Mouse (Mus musculus) MEL (cell line): ENCODE results near the gene Aldh3b2. TPM values are rescaled to one million over a fixed set of nuclear protein-coding genes. Genes with fewer than 3 reads are reported as not detected.

ENCODE experiments used
- DNase-seq: peaks from one replicate; pipeline ENCODE4 v3.0.0; 2011; ENCODE audit warnings: low read depth, low spot score
- H3K27ac ChIP-seq: 2 replicates; pipeline ENCODE4 v1.5.1; 2012; ENCODE audit warnings: low read depth, mild to moderate bottlenecking, control low read depth, low read length, moderate library complexity; ENCODE audit not compliant: control insufficient read depth
- H3K27me3 ChIP-seq, 2 experiments: fragments of 150-350 bp in 1 of 2; sonication (generic) in 1 of 2; 2 replicates each; pipeline ENCODE4 v1.6.1; 2012; ENCODE audit warnings: low read length in 2 of 2, mild to moderate bottlenecking in 2 of 2, improper control_type of control experiment in 1 of 2, moderate library complexity in 1 of 2; ENCODE audit not compliant: insufficient read depth in 2 of 2, control insufficient read depth in 1 of 2
- H3K36me3 ChIP-seq, 2 experiments: 2 replicates each; pipeline ENCODE4 v1.6.1; 2012 to 2014; ENCODE audit warnings: low read length in 2 of 2, improper control_type of control experiment in 1 of 2, inconsistent platforms in 1 of 2, mild to moderate bottlenecking in 1 of 2; ENCODE audit not compliant: insufficient read depth in 2 of 2, control insufficient read depth in 1 of 2
- H3K4me1 ChIP-seq, 2 experiments: fragments of 150-350 bp in 1 of 2; sonication (generic) in 1 of 2; 2 replicates each; pipeline ENCODE4 v1.6.1; 2012; ENCODE audit warnings: low read length in 2 of 2, improper control_type of control experiment in 1 of 2, mild to moderate bottlenecking in 1 of 2; ENCODE audit not compliant: insufficient read depth in 2 of 2, control insufficient read depth in 1 of 2
- H3K4me3 ChIP-seq, 2 experiments: fragments of 150-350 bp in 1 of 2; sonication (generic) in 1 of 2; 2 replicates each; pipeline ENCODE4 v1.5.1; 2012; ENCODE audit warnings: low read depth in 2 of 2, low read length in 2 of 2, mild to moderate bottlenecking in 2 of 2, moderate library complexity in 2 of 2, control low read depth in 1 of 2, improper control_type of control experiment in 1 of 2; ENCODE audit not compliant: control insufficient read depth in 1 of 2, insufficient read depth in 1 of 2
- H3K79me2 ChIP-seq: 2 replicates; pipeline ENCODE4 v1.6.1; 2012; ENCODE audit warnings: mild to moderate bottlenecking, low read length, moderate library complexity; ENCODE audit not compliant: control insufficient read depth, poor library complexity, insufficient read depth
- H3K9ac ChIP-seq: 2 replicates; pipeline ENCODE4 v1.6.1; 2012; ENCODE audit warnings: low read depth, mild to moderate bottlenecking, control low read depth, low read length, moderate library complexity; ENCODE audit not compliant: control insufficient read depth, poor library complexity, severe bottlenecking
- H3K9me3 ChIP-seq: fragments of 150-350 bp; sonication (generic); replicated peaks from 2 replicates; pipeline ENCODE4 v1.6.1; 2012; ENCODE audit warnings: mild to moderate bottlenecking, low read length, improper control_type of control experiment, moderate library complexity; ENCODE audit not compliant: insufficient read depth
- CHD1 ChIP-seq: IDR thresholded peaks from 2 replicates; pipeline ENCODE4 v1.6.1; 2012; ENCODE audit warnings: low read depth, mild to moderate bottlenecking, inconsistent platforms, low read length, improper control_type of control experiment
- CTCF ChIP-seq, 3 experiments: IDR thresholded peaks in 2 of 3; conservative IDR thresholded peaks in 1 of 3; 2 replicates each; pipeline ENCODE4 v1.5.1; 2011 to 2012; ENCODE audit warnings: low read length in 3 of 3, low read depth in 2 of 3, mild to moderate bottlenecking in 2 of 3, improper control_type of control experiment in 1 of 3, inconsistent platforms in 1 of 3, mixed read lengths in 1 of 3, moderate library complexity in 1 of 3; ENCODE audit not compliant: control insufficient read depth in 1 of 3, insufficient read depth in 1 of 3, poor library complexity in 1 of 3, severe bottlenecking in 1 of 3
- ELF1 ChIP-seq: IDR thresholded peaks from 2 replicates; pipeline ENCODE4 v1.6.1; 2014; ENCODE audit warnings: low read depth, mild to moderate bottlenecking, inconsistent platforms, low read length, improper control_type of control experiment, moderate library complexity
- EP300 ChIP-seq, 2 experiments: IDR thresholded peaks; 2 replicates each; pipeline ENCODE4 v1.6.1; 2011; ENCODE audit warnings: improper control_type of control experiment in 2 of 2, low read length in 2 of 2, low read depth in 1 of 2, mild to moderate bottlenecking in 1 of 2
- GATA1 ChIP-seq: IDR thresholded peaks from 2 replicates; pipeline ENCODE4 v1.6.1; 2011; ENCODE audit warnings: low read depth, low read length, improper control_type of control experiment
- MAFK ChIP-seq: IDR thresholded peaks from 2 replicates; pipeline ENCODE4 v1.6.1; 2011; ENCODE audit warnings: low read depth, mild to moderate bottlenecking, low read length, improper control_type of control experiment, borderline replicate concordance
- MAX ChIP-seq: IDR thresholded peaks from 2 replicates; pipeline ENCODE4 v1.6.1; 2011; ENCODE audit warnings: low read length, improper control_type of control experiment
- MXI1 ChIP-seq: IDR thresholded peaks from 2 replicates; pipeline ENCODE4 v1.6.1; 2011; ENCODE audit warnings: mild to moderate bottlenecking, low read depth, low read length, improper control_type of control experiment
- MYB ChIP-seq: IDR thresholded peaks from 2 replicates; pipeline ENCODE4 v1.6.1; 2011; ENCODE audit warnings: mild to moderate bottlenecking, low read depth, low read length, improper control_type of control experiment
- NELFE ChIP-seq: IDR thresholded peaks from 2 replicates; pipeline ENCODE4 v1.6.1; 2011; ENCODE audit warnings: low read depth, low read length, improper control_type of control experiment
- POLR2A ChIP-seq, 2 experiments: IDR thresholded peaks; 2 replicates each; pipeline ENCODE4 v1.6.1; 2011 to 2012; ENCODE audit warnings: low read length in 2 of 2, mild to moderate bottlenecking in 2 of 2, control low read depth in 1 of 2, improper control_type of control experiment in 1 of 2, low read depth in 1 of 2, moderate library complexity in 1 of 2; ENCODE audit not compliant: control insufficient read depth in 1 of 2, insufficient read depth in 1 of 2, poor library complexity in 1 of 2
- SIN3A ChIP-seq: IDR thresholded peaks from 2 replicates; pipeline ENCODE4 v1.6.1; 2012; ENCODE audit warnings: low read length, improper control_type of control experiment, inconsistent platforms
- TBP ChIP-seq: IDR thresholded peaks from 2 replicates; pipeline ENCODE4 v1.8.0; 2011; ENCODE audit warnings: low read depth, low read length, improper control_type of control experiment
- TCF12 ChIP-seq: IDR thresholded peaks from 2 replicates; pipeline ENCODE4 v1.6.1; 2014; ENCODE audit warnings: low read depth, mild to moderate bottlenecking, inconsistent platforms, low read length, improper control_type of control experiment, moderate library complexity
- USF2 ChIP-seq, 2 experiments: IDR thresholded peaks; 2 replicates each; pipeline ENCODE4 v1.6.1; 2011 to 2012; ENCODE audit warnings: improper control_type of control experiment in 2 of 2, low read length in 2 of 2, borderline replicate concordance in 1 of 2, inconsistent platforms in 1 of 2, low read depth in 1 of 2, mild to moderate bottlenecking in 1 of 2; ENCODE audit not compliant: insufficient read depth in 1 of 2
- ZNF384 ChIP-seq: IDR thresholded peaks from 2 replicates; pipeline ENCODE4 v1.6.1; 2012; ENCODE audit warnings: low read depth, mild to moderate bottlenecking, inconsistent platforms, low read length, improper control_type of control experiment
- polyA plus RNA-seq, 2 experiments: library from polyadenylated mRNA; stranded (reverse) in 1 of 2; unstranded in 1 of 2; fragments of >175 nt in 1 of 2; fragments of >200 nt in 1 of 2; gene quantifications; 2 replicates each; pipeline versions ENCODE4 v1.2.1 to v1.2.4; 2012; ENCODE audit warnings: low replicate concordance in 2 of 2, low read depth in 1 of 2; ENCODE audit not compliant: insufficient read length in 2 of 2, insufficient read depth in 1 of 2, missing spikeins in 1 of 2
- total RNA-seq: library from RNA; depleted of rRNA; stranded (reverse); fragments of 300-350 nt; gene quantifications from 2 replicates; pipeline ENCODE4 v1.2.3, GENCODE M21; 2012

Aldh3b2 gene
- total and polyA plus RNA-seq, 3 experiments = not detected

- Histone ChIP-seq H3K27ac (no peak overlapping the region), H3K4me3 (no peak overlapping the region), H3K79me2 (no peaks in the 10 kb centered on the region)
- TF ChIP-seq CTCF (IDR thresholded peaks at IDR 0.05 in 2 of 3, conservative IDR thresholded peaks at IDR 0.05 in 1 of 3; ENCODE audit: control insufficient read depth in 1 of 3, insufficient read depth in 1 of 3, low read depth in 2 of 3, low read length in 3 of 3, poor library complexity in 1 of 3, severe bottlenecking in 1 of 3) (peak; percentile 27 to 45 (median 38)), MAFK (no peak)
- TF ChIP-seq, all 39 proteins: peak for 1
- Histone ChIP-seq H3K9ac (no peak overlapping the region), H3K4me1 (peaks cover 0 to 8% of the 10 kb centered on the region in 2 experiments; a peak in 2 of 4 replicates), H3K9me3 (no peaks in the 10 kb centered on the region), H3K36me3 (no peaks in the 10 kb centered on the region; a peak in 1 of 4 replicates), H3K27me3 (peaks cover 2 to 4% of the 10 kb centered on the region in 2 experiments; a peak in 3 of 4 replicates)
- peak; percentile 32 for DNase-seq
Observed at GRCm38 (mm10) chr19:3988750-3989149, 16.6 kb downstream of the Aldh3b2 start.

GRCm38 (mm10) chr19:3990804-3991203 lies 18.7 kb downstream of the Aldh3b2 start:
- Histone ChIP-seq H3K9ac (no peak overlapping the region), H3K79me2 (no peaks in the 10 kb centered on the region), H3K4me3 (no peak overlapping the region), H3K4me1 (peaks cover 0 to 8% of the 10 kb centered on the region in 2 experiments; a peak in 2 of 4 replicates), H3K27me3 (peaks cover 3 to 8% of the 10 kb centered on the region in 2 experiments), H3K36me3 (no peaks in the 10 kb centered on the region; a peak in 1 of 4 replicates), H3K9me3 (no peaks in the 10 kb centered on the region), H3K27ac (no peak overlapping the region)
- DNase-seq = no peak
- TF ChIP-seq MXI1 (no peak), EP300 (IDR thresholded peaks at IDR 0.05; ENCODE audit: low read depth in 1 of 2, low read length in 2 of 2) (no peak), SIN3A (no peak), CHD1 (no peak), MYB (no peak), ZNF384 (no peak), MAX (no peak), TCF12 (no peak), POLR2A (IDR thresholded peaks at IDR 0.05; ENCODE audit: control insufficient read depth in 1 of 2, insufficient read depth in 1 of 2, low read depth in 1 of 2, low read length in 2 of 2, poor library complexity in 1 of 2) (no peak), USF2 (IDR thresholded peaks at IDR 0.05; ENCODE audit: borderline replicate concordance in 1 of 2, insufficient read depth in 1 of 2, low read depth in 1 of 2, low read length in 2 of 2) (no peak), GATA1 (no peak)

GRCm38 (mm10) chr19:3991562-3991961 lies 19.4 kb downstream of the Aldh3b2 start:
- Histone ChIP-seq H3K27ac (no peak overlapping the region), H3K9me3 (no peaks in the 10 kb centered on the region), H3K4me3 (no peak overlapping the region), H3K79me2 (no peaks in the 10 kb centered on the region), H3K9ac (no peak overlapping the region), H3K27me3 (peaks cover 3 to 8% of the 10 kb centered on the region in 2 experiments), H3K36me3 (no peaks in the 10 kb centered on the region; a peak in 1 of 4 replicates), H3K4me1 (peaks cover 0 to 6% of the 10 kb centered on the region in 2 experiments; a peak in 2 of 4 replicates)
- DNase-seq = no peak
- TF ChIP-seq CTCF (IDR thresholded peaks at IDR 0.05 in 2 of 3, conservative IDR thresholded peaks at IDR 0.05 in 1 of 3; ENCODE audit: control insufficient read depth in 1 of 3, insufficient read depth in 1 of 3, low read depth in 2 of 3, low read length in 3 of 3, poor library complexity in 1 of 3, severe bottlenecking in 1 of 3) (no peak), MYB (no peak), GATA1 (no peak), TBP (no peak), ELF1 (no peak), NELFE (no peak)
